Mouse (Mus musculus) CH12F3 (cell line): ENCODE results near the gene Nol10.

Experiments
- in situ Hi-C: fragments of 300-500 bp; cut with MboI; formaldehyde crosslinking; loops from 2 replicates; pipeline ENCODE4 v1.14.3; 2020; ENCODE audit warnings: low sequenced_read_pairs

The Nol10 gene

DNA sequence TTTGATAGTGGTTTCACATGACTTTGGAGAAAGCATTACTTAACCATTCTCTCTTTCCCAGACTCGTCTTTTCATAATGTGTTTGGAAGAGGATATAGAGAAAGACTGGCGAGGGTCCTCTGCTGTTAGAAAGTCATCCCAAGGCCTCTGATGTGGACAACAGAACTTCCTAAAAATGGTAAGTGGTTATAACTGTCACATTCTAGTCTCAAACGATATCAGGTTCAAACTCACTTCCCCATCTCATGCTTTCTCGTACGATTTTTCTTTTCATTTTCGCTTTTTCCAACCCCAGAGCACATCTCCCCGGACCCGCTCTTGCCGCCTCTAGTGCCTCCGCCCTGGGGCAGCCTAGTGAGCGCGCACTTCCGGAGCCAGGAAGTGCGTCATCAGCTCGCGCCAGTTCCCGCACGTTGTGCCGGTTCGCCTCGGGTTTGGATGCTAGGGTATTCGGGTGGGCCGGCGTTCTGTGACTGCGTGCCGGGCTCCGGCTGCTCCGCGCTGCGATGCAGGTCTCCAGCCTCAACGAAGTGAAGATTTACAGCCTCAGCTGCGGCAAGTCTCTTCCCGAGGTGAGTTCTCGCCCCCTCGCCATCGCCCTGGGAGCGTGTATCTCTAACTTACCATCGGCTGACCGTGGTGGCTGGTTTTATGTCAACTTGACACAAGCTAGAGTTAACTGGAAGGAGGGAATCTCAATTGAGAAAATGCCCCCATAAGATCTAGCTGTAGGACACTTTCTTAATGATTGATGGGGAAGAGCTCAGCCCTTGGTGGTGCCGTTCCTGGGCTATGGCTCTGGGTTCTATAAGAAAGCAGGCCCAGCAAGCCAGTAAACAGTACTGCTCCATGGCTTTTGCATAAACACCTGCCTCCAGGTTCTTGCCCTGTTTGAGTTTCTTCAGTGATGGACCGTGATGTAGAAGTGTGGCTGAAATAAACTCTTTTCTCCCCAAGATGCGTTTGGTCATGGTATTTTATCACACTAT, at the start of gene Nol10:
Gene Nol10, plus strand, starts transcription at position 411 of the 989 bp plus-strand sequence.
- in situ Hi-C loops = no loop called here

DNA sequence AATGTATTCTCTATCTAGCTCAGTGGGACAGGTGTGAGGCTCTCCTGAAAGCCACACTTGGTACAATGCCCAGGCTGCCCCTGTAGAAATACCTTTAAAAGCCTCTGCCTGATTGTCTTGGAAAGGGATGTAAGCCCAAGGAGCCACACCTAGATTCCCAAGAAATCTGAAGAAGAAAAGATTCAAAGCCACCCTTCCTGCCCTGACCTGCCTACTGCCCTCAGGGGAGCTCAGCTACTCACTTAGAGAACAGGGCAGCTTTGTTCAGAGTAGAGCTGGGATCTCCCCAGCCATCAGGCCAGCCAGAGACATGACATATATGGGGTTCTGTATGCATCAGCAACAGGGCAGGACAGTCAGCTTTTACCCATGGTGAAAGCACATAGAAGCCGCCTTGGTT, 48.4 kb upstream of the Nol10 start:
- in situ Hi-C loops = no loop called here

- in situ Hi-C loops = no loop called here
Observed at GRCm38 (mm10) chr12:17305445-17305844, 42.8 kb upstream of the Nol10 start.

GRCm38 (mm10) chr12:17308246-17308645, 40.0 kb upstream of the Nol10 start:
- in situ Hi-C loops = no loop called here

- in situ Hi-C loops = no loop called here
Observed at GRCm38 (mm10) chr12:17310852-17311839, 37.1 kb upstream of the Nol10 start.

- in situ Hi-C loops = no loop called here
Observed at GRCm38 (mm10) chr12:17316096-17316495, 32.2 kb upstream of the Nol10 start.

DNA sequence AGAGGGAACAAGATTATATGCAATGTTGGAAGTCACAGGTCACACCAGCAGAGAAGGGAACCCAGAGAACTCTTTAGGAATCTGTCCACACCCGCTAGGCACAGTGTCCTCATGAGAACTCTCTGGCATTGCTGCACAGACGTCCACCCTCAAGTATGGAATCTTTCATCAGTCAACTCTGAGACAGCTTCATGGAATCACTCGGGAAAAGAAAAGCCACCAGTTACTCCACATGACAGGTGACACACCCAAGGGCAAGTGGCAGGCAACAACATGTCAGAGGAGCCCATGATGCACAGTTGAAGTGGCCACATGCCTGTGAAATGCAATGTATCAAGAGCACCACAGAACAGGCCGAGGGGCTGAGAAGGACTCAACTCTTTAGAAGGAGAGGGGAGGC, 30.3 kb upstream of the Nol10 start:
- in situ Hi-C loops = no loop called here

GRCm38 (mm10) chr12:17318453-17318852, 29.8 kb upstream of the Nol10 start:
- in situ Hi-C loops = no loop called here

- in situ Hi-C loops = no loop called here
Observed at GRCm38 (mm10) chr12:17324549-17325470, 23.4 kb upstream of the Nol10 start.

DNA sequence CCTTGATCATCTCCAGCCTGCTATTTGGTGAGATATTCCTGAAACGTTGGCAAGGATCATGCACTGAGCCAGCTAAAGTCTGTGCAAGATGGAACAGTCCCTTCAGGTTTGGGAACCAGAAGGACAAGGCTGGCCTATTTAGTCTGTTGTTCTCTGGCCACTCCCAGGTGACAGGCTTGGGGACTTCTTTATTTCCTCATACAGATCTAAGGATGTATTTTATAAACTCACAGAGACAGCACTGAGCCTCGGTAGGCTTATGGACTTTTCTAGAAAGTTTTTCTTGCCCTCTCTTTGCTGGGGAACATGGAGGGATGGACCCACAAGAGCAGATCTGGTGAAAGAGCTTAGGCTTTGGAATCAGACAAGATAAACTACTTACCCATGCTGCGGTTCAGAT, 19.0 kb upstream of the Nol10 start, which contains the start of gene Atp6v1c2:
Gene Atp6v1c2, minus strand, starts transcription at position 101 of the 400 bp plus-strand sequence.
- in situ Hi-C loops = no loop called here

- in situ Hi-C loops = no loop called here
Observed at GRCm38 (mm10) chr12:17333459-17333858, 14.8 kb upstream of the Nol10 start.

GRCm38 (mm10) chr12:17338338-17338737, 9.9 kb upstream of the Nol10 start:
- in situ Hi-C loops = no loop called here

DNA sequence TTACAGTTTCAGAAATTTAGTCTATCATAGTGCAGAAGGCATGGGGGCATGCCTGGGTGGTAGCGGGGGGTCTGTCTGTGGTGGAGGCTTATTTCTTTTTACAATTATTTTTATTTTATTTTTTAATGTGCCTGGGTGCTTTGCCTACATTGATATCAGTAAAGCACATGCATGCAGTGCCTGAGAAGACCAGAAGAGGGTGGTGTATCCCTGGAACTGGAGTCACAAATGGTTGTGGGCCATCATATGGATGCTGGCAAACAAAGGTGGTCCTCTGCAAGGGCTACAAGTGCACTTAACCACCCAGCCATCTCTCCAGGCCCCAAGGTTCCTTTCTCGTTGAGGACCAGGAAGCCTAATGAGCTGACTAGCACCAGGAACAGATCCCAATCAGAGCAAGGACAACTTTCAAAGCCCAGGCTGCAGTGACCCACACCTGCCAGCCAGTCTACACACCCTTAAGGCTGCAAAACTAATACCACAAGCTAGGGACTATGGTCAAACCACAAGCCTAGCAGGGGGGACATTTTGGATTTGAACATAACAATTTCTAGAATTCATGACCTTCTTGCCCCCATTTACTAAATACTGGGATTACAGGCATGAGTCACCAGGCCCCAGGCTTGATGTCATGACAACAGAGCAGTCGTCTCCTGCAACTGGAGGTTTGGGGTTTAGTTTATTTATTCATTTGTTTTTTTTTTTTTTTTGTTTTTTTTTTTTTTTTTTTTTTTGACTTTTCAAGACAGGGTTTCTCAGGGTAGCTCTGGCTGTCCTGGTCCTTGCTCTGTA, 8.9 kb upstream of the Nol10 start:
- in situ Hi-C loops = no loop called here

GRCm38 (mm10) chr12:17347327-17348047, 771 bp upstream of the Nol10 start:
- in situ Hi-C loops = no loop called here

DNA sequence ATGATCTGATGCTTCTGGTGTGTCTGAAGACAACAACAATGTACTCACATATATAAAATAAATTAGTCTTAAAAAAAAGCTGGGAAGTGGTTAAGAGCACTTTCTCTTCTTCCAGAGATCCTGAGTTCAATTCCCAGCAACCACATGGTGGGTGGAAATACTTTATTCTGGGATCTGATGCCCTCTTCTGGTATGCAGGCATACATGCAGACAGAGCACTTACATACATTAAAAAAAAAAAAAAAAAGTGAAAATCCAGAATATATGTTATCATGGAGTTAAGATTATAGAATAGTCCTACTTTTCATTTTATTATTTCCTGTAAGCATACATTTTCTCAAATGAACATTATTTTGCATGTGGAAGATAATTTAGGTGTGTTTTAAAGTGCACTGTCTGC, 1.8 kb downstream of the Nol10 start:
- in situ Hi-C loops = loop anchor here (25.0 kb wide), 1 partner anchor 437 kb away; no protein-coding TSS in a partner anchor

GRCm38 (mm10) chr12:17356853-17357252, 8.6 kb downstream of the Nol10 start:
- in situ Hi-C loops = loop anchor here (25.0 kb wide), 1 partner anchor 430 kb away; no protein-coding TSS in a partner anchor

DNA sequence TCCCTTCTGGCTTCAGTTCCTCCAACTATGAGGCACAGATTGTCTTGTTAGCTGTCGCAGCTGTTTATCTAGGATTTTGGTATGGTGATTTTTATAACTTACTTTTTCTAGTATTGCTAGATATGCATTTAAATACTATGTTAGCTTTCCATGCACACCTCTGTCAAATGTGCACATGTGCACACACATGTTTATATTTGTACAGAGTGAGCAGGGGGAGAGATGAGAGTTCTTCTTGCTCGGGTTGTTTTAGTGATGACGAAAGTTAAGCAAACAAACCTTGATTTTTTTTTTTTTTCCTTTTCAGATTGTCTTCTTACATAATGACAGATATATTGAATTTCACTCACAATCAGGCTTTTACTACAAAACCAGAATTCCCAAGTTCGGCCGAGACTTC, 9.5 kb downstream of the Nol10 start:
- in situ Hi-C loops = loop anchor here (25.0 kb wide), 1 partner anchor 430 kb away; no protein-coding TSS in a partner anchor

DNA sequence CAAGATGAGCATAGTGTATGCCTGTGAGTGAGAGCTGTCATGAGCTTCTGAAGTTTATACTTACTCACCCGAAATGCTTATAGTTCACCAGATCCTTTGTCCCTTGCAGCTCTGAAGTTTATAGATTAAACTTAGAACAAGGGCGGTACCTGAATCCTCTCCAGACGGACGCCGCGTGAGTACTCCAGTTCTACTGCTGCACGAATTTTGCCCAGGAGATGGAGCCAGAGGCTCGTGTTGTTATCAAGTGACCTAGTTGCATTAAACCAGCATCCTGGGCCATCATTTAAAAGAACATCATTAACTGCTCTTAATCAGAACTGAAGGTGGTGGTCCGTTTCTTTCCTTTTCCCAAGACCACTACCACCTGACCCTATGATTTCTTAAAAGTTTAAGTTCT, 10.7 kb downstream of the Nol10 start:
- in situ Hi-C loops = loop anchor here (25.0 kb wide), 1 partner anchor 428 kb away; no protein-coding TSS in a partner anchor
